Mouse (Mus musculus): ENCODE results near the gene Hp1bp3. TPM values are rescaled to one million over a fixed set of nuclear protein-coding genes. Genes with fewer than 3 reads are reported as not detected.

Hp1bp3 gene
- total RNA-seq, 2 experiments from 2014 or later = 167 to 170 TPM

DNA sequence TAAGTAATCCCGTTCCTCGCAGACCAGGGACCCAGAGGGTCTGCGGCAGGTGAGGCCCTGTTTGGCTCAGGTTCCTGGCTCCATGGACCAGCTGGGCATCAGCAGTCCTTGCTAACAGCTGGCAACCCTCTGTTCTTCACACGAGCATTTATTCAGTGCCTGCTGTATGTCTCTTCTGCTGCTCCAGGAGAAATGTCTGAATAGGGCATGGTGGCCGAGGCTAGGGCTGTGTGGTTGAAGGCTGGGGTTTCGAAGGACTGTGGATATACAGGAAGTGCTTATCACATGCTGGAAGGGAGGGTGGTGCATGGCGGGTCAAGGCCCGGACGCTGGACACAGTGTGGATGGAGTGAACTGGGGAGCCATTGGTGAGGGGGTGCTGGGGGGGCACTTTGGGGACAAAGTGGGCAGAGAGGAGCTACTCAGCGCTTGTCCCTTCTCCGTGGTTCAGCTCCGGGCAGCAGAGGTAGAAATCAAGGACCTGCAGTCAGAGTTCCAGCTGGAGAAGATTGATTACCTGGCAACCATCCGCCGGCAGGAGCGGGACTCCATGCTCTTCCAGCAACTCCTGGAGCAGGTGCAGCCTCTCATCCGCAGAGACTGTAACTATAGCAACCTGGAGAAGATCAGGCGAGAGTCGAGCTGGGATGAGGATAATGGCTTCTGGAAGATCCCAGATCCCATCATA is 77.3 kb downstream of the Hp1bp3 start:
- no peak for DNase-seq (ENCODE audit: extremely low spot score in 1 of 2, low spot score in 1 of 2)

DNA sequence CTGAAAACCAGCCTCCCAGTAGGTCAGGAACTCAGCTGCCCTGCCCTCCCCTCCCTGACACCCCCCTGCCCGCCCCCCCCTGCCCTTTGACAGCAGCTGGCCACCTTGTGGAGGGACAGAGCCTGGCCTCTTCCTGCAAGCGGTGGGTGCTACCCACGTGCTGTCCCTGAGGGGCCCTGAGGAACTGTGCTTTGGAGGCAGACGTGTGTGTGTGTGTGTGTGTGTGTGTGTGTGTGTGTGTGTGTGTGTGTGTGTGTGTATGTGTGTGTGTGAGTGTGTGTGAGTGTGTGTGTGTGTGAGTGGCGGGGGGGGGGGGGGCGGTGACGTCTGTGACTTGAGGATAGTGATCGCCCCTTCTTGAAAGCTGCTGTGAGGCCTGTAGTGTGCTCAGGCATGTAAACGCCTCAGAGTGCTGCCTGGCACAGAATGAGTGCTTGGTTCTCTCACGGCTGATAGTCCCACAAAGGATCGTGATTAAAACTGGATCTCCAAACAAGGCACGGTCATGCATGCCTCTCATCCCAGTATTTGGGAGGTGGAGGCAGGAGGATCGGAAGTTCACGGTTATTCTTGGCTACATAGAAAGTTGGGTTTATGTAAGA is 78.0 kb downstream of the Hp1bp3 start:
- DNase-seq (ENCODE audit: extremely low spot score in 1 of 2, low spot score in 1 of 2) = no peak

Other genes starting within 250 kb of the Hp1bp3 start
- 100 to 1,000 TPM; 135 to 160 TPM for gene Eif4g3, start 223.3 kb upstream of the Hp1bp3 start, total RNA-seq (2021)
- 10 to 100 TPM; 46.8 to 47.1 TPM for gene Sh2d5, start 34.1 kb downstream of the Hp1bp3 start, total RNA-seq (2021)
- 10 to 100 TPM; 19.0 to 19.8 TPM for gene Kif17, start 34.1 kb downstream of the Hp1bp3 start, total RNA-seq (2021)
- gene Ddost, start 88.4 kb downstream of the Hp1bp3 start, total RNA-seq (2021) = 100 to 1,000 TPM in 1 of 2 experiments, 10 to 100 TPM in 1; 92.3 to 104 TPM
- 100 to 1,000 TPM; 222 to 256 TPM for gene Pink1, start 110.0 kb downstream of the Hp1bp3 start, total RNA-seq (2021)
- gene Cda, start 151.7 kb downstream of the Hp1bp3 start, total RNA-seq (2021) = 1 to 10 TPM; 1.9 to 3.1 TPM
- 10 to 100 TPM; 28.7 to 31.0 TPM for gene Fam43b, start 180.2 kb downstream of the Hp1bp3 start, total RNA-seq (2021)
- 10 to 100 TPM; 57.7 to 57.8 TPM for gene Mul1, start 218.4 kb downstream of the Hp1bp3 start, total RNA-seq (2021)
- gene Camk2n1, start 238.0 kb downstream of the Hp1bp3 start, total RNA-seq (2021) = 100 to 1,000 TPM; 348 to 359 TPM